Mouse (Mus musculus) retina, postnatal 1 day (tissue): ENCODE data around the gene Gm17018.
"Not testable (repeated sequence)": the region's sequence is repeated elsewhere in the genome, so short reads cannot be mapped to it uniquely, and the experiment has no call there.

ENCODE experiments used
- DNase-seq: peaks from one replicate; pipeline ENCODE4 v3.0.0-alpha.2; 2012

The Gm17018 gene

GRCm38 (mm10) chr19:45560153-45560890, at the start of gene Gm17018, which contains the start of gene Poll:
Gene Gm17018, plus strand, starts transcription at chr19:45560615.
Gene Poll, minus strand, starts transcription at chr19:45560531.
- peak; percentile 93 for DNase-seq

GRCm38 (mm10) chr19:45510680-45511079, 49.7 kb upstream of the Gm17018 start:
- no peak for DNase-seq

GRCm38 (mm10) chr19:45511406-45511805, 49.0 kb upstream of the Gm17018 start:
- DNase-seq, result no peak

GRCm38 (mm10) chr19:45515341-45515740, 45.1 kb upstream of the Gm17018 start:
- no peak for DNase-seq

GRCm38 (mm10) chr19:45516264-45516663, 44.2 kb upstream of the Gm17018 start:
- no peak for DNase-seq

GRCm38 (mm10) chr19:45527382-45527781, 33.0 kb upstream of the Gm17018 start:
- DNase-seq, result no peak

- no peak for DNase-seq
These were observed 32.4 kb upstream of the Gm17018 start for GRCm38 (mm10) chr19:45527931-45528534.

- DNase-seq, result no peak
These were observed 31.1 kb upstream of the Gm17018 start for GRCm38 (mm10) chr19:45529294-45529693.

GRCm38 (mm10) chr19:45530200-45530995, 30.0 kb upstream of the Gm17018 start:
- DNase-seq, result no peak

GRCm38 (mm10) chr19:45531554-45531953, 28.9 kb upstream of the Gm17018 start:
- DNase-seq, result no peak

GRCm38 (mm10) chr19:45533617-45534016, 26.8 kb upstream of the Gm17018 start:
- DNase-seq, result no peak

- no peak for DNase-seq
These were observed 25.1 kb upstream of the Gm17018 start for GRCm38 (mm10) chr19:45535214-45535735.

GRCm38 (mm10) chr19:45535929-45536328, 24.5 kb upstream of the Gm17018 start:
- peak; percentile 34 for DNase-seq

GRCm38 (mm10) chr19:45537505-45537904, 22.9 kb upstream of the Gm17018 start:
- DNase-seq, result peak; percentile 64

- peak; percentile 52 for DNase-seq
These were observed 19.6 kb upstream of the Gm17018 start for GRCm38 (mm10) chr19:45540657-45541408.

GRCm38 (mm10) chr19:45541409-45542041, 18.9 kb upstream of the Gm17018 start:
- peak; percentile 86 for DNase-seq

GRCm38 (mm10) chr19:45542061-45542460, 18.4 kb upstream of the Gm17018 start:
- DNase-seq, result peak; percentile 19

- DNase-seq, result peak; percentile 27
These were observed 16.1 kb upstream of the Gm17018 start for GRCm38 (mm10) chr19:45544152-45544924.

- peak; percentile 87 for DNase-seq
These were observed 15.5 kb upstream of the Gm17018 start for GRCm38 (mm10) chr19:45544925-45545321.

GRCm38 (mm10) chr19:45548196-45548595, 12.2 kb upstream of the Gm17018 start:
- not testable (repeated sequence) for DNase-seq
